Mouse (Mus musculus) c-Kit-negative CD71-positive TER-119-positive erythroid progenitor cells, embryonic 14.5 days (primary cell): ENCODE data around the gene Ccl24.

Experiments used
- DNase-seq: peaks from one replicate; pipeline ENCODE4 v3.0.0-alpha.2; 2013; ENCODE audit warnings: low read depth, low spot score

Ccl24 gene

DNA sequence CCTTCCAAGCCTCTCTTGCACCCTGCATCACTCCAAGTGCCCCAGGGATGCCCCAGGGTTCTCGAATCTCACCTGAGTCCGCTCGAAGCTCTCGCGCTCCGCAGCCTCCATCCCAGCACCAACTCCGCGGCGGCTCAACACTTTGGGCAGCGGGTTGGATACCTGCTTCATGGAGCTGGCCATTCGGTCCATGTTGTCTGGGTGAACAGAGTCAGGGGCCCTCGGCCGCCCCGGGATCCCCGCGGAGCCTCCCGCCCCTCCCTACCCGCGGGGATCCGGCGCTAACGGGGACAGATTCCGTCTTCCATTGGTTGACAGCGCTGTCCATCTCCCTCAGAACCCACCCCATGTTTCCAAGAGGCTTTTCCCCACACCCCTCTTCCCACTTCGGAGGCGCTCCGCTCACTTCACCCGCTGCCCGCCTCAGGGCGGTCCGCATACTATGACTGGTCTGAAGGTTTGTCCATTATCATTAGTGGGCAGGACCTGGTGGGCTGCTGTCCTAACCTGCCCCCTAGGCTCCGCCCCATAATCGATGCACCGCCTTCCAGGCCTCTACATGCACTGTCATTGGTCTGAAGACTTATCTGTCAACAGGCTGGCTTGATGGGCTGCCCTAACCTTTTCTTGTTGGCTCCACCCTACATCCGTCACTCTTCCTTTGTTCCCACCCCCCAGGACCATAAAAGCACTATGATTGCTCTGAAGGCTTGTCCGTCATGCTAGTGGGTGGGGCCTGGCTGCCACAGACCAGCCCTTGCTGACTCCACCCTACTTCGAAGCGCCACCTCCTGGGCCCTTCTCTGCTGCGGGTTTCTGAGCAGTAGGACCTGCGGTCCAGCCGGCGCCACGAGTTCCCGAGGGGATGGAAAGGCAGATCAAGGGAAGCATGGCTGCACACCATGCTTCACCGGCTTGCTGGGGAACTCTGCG is 27.7 kb downstream of the Ccl24 start, which contains the start of gene Hip1:
TSS of gene Hip1 (minus strand) at position 256 of the 933 bp plus-strand sequence.
- DNase-seq, result peak; percentile 50

DNA sequence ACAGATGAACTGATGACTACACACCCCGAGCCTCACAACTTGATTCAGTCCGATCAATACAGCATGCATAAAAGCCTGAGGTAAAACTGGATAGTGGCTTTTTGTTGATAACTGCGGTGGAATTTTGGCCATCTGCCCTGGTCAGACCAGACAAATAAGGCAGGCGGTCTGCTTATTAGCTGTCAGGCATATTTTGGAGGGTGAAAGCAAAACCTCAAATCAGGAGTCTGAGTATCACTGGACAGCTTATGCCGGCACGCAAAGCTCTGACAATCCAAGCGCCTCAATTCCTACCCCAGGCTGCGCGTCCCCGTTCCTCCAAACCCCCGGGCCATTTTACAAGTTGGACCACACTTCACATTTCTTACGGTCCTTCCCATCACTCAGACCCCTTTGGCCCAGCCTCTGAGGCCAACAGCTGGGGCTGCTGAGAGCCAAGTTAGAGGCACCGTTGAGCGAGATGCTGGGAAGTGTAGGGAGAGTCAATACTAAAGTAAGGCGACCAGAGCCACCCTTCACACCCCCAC is 28.8 kb downstream of the Ccl24 start:
- no peak for DNase-seq

DNA sequence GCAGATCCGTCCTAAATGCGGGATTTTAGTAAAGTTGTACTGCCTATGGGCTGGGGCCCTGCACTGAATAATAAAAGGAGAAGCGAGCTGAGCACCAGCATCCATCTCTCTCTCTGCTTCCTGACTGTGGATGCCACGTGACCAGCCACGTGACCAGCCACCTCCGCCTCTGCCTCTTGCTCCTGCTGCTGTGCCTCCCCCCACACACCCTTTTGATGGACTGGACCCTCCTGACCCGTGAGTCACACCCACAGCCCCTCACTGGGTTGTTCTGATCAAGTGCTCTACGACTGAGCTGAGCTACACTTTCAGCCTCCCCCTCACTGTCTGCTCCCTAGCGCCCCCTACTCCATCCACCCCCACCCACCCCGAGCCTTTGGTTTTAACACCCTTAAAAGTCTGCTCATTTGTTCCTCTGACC is 35.0 kb downstream of the Ccl24 start:
- DNase-seq, result no peak

DNA sequence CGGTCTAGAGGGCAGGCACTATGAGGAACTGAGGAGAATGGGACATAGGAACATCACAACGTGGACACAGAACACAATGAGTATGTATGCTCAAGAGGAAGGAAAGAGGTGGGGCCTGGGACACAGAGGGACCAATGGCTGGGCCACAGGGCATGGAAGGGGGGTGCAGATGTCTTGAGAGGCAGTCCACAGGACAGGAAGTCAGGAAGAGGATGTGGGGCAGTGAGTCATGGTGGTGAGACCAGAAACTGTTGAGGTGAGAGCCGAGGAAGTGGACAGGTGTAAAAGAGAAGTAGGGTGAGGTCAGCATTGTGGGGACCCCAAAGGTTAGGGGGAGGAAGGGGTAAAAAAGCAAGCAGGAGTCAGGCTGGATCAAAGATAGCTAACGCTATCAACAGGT is 35.5 kb downstream of the Ccl24 start:
- DNase-seq, result no peak

DNA sequence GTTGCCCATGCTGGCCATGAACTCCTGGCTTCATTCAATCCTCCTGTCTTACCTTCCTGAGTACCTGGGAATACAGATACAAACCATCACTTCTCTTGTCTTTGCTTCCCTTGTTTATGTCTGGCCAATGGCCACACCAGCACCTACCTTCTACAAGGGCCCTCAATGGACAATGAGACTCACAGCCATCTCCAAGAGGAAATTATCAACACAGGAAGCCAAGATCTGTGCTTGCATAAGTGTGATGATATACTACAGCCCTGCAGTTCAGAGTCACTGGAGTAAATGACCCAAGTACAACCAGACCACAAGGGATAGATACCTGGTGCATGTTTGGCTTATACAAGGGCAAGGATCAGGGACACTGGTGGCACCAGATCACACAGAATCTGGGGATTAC is 37.0 kb downstream of the Ccl24 start:
- DNase-seq, result no peak

DNA sequence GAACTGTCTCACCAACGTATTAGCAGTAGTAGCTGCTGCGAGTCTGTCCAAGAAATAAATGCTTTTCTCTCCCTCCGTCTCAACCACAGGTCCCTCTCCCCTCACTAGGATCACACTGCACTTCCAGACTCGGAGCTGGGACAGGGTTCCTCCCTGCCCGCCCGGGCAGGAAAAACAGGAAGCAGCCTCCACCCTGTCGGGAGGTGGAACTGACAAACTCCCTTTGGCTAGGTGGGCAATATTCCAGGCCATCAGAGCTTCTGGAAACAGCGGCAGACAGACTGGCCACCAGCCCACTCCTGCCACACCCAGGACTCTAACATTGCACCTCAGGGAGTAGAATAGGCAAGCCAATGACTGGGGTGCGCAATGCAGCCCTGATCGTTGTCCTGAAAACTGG is 39.4 kb downstream of the Ccl24 start:
- DNase-seq, result no peak

DNA sequence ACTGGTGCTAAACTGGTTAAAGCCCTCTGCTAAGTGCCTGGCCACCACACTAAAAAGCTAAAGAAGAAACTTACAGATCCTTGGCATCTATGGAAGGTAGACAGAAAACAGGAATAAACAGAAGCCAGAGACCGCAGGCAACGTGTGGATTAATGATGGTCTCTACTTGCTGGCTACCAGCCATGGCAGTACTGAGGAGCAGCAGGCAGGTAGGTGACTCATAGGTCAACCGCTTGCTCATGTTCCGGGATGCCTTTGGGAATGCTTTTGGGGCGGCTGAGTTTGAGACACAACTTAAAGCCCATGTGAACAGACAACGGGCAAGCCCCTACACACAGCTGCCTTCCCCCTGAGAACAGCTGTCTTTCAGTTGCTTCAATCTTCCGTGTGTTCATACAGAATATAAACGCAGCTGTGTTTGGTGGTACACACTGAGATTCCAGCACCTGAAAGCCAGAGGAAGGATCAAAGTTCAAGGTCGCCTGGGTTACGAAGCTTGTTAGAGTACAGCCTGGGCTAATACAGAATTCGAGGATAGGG is 41.5 kb downstream of the Ccl24 start:
- DNase-seq, result no peak

DNA sequence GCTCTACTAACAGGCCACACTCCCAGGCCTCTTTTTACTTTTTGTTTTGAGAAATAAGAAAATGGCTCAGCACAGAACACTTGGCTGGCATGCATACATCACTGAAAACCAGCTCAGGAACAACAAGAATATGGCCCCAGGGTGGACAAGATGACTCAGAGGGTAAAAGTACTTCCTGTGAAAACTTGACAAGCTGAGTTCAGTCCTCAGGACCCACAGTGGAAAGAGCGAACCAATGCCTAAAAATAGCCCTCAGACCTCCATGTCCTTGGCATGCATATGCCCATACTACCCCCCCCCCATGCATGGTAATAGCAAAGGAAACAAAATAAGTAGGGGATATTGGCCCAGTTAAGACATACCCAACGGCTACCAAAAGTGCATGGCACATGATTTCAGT is 42.9 kb downstream of the Ccl24 start:
- DNase-seq, result no peak

DNA sequence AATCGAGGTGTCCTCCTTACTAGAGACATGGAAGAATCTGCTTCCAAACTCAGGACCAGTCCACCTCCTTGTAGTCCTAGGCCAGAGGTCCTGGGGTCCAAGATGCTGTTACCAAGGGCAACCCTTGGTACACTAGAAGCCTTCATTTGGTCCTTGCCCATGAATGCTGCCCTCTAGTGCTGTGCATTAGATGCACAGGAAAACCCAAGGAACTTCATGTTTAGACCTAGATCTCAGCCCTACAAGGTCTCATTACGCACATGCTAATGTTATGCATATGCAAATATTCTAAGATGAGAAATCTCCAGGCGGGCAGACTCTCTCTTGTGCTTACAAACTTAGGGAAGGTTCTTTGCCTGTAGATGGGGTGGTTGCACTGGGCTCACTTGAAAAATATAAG is 43.5 kb downstream of the Ccl24 start:
- no peak for DNase-seq

DNA sequence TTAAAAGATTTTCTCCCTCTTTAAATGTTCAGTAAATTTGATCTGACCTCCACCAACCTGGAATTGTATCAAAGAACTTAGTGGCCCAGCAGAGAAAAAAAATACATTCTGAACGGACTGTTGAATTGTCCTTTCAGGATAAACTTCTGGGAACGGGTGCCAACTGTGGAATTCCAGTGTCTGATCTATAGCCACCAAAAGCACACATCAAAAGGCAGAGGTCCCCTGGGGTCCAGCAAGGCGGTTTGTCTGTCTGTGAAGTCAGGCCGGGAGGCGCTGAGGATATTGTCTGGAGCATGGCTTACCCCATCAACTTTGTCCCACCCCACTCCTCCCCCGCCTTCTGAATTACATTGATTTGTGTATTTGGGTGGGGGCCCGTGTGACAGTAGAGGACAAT is 44.9 kb downstream of the Ccl24 start:
- no peak for DNase-seq

DNA sequence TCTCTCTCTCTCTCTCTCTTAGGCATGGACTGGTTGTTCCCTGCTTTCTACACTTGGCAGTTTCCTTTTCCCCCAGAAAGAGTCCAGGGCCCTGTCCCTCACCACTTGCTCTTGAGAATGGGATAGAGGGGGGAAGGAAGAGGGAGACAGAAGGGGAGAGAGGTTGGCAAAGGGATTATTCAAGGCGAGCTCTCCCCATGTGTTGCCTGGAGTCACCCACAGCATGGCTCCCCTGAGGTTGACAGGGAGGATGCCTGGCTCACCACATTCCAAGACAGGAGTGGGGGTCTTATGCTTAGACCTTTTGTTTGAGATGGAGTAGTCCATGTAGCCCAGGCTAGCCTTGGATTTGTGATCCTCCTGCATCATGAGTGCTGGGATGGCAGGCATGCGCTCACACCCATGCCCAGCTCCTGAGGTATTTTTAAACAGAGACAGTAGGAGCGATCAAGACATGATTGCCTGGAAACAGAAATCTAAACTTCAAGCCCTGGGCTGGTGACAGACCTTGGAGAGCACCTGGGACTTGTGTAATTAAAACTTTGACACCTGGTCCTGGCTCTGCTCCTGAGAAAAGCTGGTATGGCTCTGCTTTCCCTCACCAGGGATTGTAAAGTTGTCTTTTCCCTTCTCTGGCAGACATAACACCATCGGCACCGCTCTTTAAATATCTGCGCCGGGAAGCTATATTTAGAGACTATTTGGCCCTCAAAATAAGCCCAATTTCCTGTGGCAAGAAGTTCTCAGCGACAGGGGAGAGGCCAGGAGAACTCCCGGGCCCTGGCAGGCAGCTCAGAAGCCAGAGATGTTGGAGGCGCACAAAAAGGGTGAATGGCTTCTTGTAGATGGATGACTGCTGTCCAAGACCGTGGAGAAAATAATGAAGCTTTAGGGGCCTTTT is 47.9 kb downstream of the Ccl24 start:
- DNase-seq, result no peak

DNA sequence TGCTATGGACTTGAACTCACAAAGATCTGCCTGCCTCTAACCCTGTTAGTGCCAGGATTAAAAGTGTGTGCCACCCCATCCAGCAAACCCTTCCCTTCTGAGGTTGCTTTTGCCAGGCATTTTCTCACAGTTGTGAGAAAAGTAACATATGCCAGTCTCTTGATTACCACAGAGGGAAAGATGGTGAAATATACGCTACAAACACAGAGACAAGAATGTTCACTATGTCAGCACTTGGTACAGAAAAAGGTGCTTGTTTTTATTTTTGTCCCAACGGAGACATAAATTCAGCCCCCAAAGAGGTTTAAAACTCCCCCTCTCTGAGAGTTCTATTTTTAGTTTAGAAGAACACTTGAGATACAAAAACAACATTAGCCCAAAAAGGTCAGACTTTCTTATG is 48.8 kb downstream of the Ccl24 start:
- DNase-seq, result no peak

DNA sequence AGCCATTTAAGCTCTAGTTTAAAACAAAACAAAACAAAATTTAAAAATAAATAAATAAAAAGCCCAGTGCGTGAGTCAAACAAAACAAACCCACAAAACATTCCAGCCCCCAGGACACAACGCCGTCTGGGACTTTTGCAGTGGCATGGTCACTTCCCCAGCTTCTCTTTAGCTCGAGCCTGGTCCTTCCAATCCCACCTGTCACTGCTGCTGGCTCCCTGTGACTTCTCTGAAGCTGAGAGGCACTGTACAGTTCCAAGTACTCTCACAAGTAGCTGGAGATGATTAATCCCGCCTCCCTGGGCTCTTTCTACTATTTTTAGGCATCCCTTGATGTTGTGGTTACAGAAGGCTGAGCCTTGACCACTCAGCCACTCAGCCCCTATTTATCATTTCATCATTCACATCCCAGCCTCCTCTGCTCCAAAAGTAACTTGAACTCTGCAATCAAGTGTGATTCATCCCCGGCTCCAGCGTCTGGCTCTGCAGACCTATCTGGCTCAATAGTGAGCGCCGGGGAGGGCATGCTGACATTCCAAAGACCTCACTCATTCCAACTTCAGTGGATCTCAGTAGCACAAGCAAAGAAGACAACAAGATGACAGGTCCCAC is 50.6 kb downstream of the Ccl24 start:
- DNase-seq, result no peak
